Mouse (Mus musculus) urinary bladder, postnatal 4 days (tissue): ENCODE measurements around the gene Gm3594.
"Not testable (repeated sequence)": the region's sequence is repeated elsewhere in the genome, so short reads cannot be mapped to it uniquely, and the experiment has no call there.

Experiments used
- DNase-seq, 2 experiments: peaks; one replicate each; pipeline ENCODE4 v3.0.0; 2021 to 2022; ENCODE audit warnings: low spot score in 2 of 2

The Gm3594 gene

GRCm38 (mm10) chr14:6444511-6444910, at the start of gene Gm3594:
Gm3594 (minus strand) TSS chr14:6444611.
- not testable (repeated sequence) for DNase-seq

- peak in 1 of 2 experiments; percentile 70 for DNase-seq
Observed at GRCm38 (mm10) chr14:6486331-6486730, 41.9 kb upstream of the Gm3594 start.

GRCm38 (mm10) chr14:6485541-6485940, 41.1 kb upstream of the Gm3594 start:
- not testable (repeated sequence) for DNase-seq

GRCm38 (mm10) chr14:6482126-6482525, 37.7 kb upstream of the Gm3594 start:
- peak; percentile 34 to 70 for DNase-seq

- DNase-seq: not testable (repeated sequence)
Observed at GRCm38 (mm10) chr14:6471856-6472255, 27.4 kb upstream of the Gm3594 start.

GRCm38 (mm10) chr14:6440774-6441173, 3.6 kb downstream of the Gm3594 start:
- DNase-seq: peak; percentile 16 to 52

- DNase-seq: peak; percentile 19 to 62
Observed at GRCm38 (mm10) chr14:6440206-6440605, 4.2 kb downstream of the Gm3594 start.

- DNase-seq: peak; percentile 24 to 58
Observed at GRCm38 (mm10) chr14:6426766-6427165, 17.6 kb downstream of the Gm3594 start.

- DNase-seq: peak in 1 of 2 experiments; percentile 51
Observed at GRCm38 (mm10) chr14:6426353-6426752, 18.1 kb downstream of the Gm3594 start.

- DNase-seq: not testable (repeated sequence)
Observed at GRCm38 (mm10) chr14:6412382-6412781, 32.0 kb downstream of the Gm3594 start, which contains the start of gene Gm3591. Gm3591 (minus strand) TSS chr14:6412482.

- DNase-seq: not testable (repeated sequence)
Observed at GRCm38 (mm10) chr14:6390219-6390618, 54.2 kb downstream of the Gm3594 start, which contains the start of gene Gm16440. Gm16440 (minus strand) TSS chr14:6390319.
